Mouse (Mus musculus): ENCODE measurements around the gene Cox6b2. TPM values are rescaled to one million over a fixed set of nuclear protein-coding genes. Genes with fewer than 3 reads are reported as not detected.

Cox6b2 gene
- total RNA-seq, 2 experiments from 2014 or later, result 1.9 to 2.3 TPM

DNA sequence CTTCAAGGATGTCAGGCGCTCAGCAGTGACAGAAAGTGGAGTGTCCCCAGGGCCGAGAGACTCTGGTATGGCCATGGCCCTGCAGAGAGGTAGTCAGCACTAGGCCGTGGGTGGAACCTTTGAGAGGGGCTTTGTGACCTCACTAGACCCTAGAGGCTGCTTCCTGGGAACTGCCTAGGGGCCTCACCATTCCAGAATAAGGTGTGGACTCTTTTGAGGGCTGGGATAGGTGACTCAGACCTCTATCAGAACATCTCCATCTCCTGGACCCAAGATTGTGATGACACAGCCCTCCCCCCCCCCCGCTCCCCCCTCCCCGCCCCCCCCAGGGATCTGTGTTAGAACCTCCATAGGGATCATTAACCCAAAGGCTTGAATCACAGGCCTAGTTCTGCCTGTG, 18.3 kb upstream of the Cox6b2 start, which contains the start of gene Fam71e2:
Gene Fam71e2, minus strand, starts transcription at position 101 of the 400 bp plus-strand sequence.
- intact Hi-C loops (cut with DNase I), result no loop called here
- DNase-seq, result no peak

DNA sequence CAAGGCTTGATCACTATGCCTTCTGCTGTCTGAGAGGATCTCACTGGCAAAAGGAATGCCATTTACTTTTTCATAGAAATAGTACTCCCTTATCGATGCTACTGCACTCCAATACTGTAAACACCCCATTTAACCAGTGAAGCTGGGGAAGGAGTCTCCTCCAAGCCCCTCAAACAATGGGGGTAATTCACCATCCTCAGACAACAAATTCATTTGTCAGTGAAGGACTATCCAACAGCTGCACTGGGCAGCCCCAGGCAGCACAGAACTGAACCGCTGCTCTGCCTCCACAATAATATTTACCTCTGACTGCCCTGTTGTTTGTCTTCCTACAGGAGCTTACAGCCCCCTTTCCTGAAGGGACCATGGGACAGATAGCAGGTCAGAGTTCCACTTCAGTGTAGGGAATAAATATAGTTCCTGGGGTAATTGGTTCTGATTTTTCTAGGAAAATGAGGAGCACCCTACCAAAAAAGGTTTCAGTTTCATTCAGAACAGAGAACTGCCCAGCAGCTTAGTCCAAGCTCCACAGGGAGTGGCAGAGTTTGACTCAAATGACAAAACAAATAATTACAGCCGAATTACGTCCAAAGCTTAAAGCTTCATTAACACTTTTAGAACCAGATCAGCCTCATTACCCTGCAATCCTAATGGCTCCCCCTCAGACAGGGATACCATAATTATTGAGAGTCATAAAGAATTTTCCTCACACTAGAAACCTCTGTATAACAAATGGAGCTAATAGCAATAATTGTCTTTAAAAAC, 12.2 kb upstream of the Cox6b2 start:
- intact Hi-C loops (cut with DNase I), result no loop called here
- DNase-seq, result no peak

DNA sequence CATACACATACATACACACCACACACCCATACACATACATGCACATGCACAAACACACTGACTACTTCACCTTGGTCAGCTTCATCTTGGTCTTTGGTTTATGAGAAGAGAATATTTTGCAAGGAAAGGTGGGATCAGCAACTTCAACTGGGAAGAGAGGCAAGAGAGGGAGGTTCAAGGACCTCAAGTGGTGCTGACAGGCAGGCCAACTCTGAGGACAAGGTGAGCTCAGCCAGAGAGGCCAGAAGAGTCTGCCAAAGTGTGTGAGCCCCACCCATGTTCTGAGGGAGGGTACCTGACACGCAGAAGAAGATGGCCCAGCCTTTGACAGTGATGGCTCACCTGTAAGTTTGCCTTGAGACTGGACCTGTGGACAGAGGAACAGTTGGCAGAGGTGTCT, 6.8 kb upstream of the Cox6b2 start:
- intact Hi-C loops (cut with DNase I), result loop anchor here (10.0 kb wide), 1 partner anchor 495 kb away; no protein-coding TSS in a partner anchor
- DNase-seq, result no peak

DNA sequence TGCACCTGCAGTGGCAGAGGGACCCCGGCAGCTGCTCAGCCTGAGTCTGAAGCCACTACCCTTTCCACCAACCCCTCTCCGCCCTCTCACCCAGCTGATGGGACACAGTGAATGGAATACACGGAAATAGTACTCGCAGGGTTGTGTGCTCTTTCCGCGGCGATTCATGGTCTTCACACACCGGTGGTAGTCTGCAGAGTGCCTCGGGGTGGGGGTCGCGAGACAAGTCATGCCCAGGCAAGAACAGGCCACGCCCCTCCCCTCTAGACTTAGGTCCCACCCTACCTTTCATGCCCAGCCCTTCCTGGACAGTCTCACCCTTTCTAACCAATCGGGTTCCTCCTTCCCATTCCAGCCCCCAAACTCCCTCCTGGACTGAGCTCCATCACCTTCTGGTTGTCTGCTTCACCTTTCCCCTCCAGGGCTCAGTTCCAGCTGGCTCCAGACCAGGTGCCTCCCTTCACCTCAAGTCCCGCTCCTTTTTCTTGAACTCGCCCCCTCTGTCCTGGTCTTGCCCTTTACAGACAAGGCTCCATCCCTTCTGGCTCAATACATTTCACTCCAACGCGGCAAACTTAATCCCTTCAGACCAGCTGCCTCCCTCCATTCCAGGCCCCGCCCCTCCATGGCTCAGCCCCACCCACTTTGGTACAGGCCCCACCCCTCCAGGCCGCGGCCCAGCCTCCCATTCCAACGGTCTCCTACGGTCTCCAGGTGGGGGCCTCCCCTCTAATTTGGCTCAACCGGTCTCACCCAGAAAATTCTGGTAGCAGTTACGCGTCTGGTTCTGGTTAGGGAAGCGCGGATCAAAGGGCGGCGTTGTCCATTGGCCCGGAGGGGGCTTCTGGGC, 698 bp downstream of the Cox6b2 start:
- no peak for DNase-seq
- intact Hi-C loops (cut with DNase I), result loop anchor here (10.0 kb wide), 1 partner anchor 487 kb away; no protein-coding TSS in a partner anchor

DNA sequence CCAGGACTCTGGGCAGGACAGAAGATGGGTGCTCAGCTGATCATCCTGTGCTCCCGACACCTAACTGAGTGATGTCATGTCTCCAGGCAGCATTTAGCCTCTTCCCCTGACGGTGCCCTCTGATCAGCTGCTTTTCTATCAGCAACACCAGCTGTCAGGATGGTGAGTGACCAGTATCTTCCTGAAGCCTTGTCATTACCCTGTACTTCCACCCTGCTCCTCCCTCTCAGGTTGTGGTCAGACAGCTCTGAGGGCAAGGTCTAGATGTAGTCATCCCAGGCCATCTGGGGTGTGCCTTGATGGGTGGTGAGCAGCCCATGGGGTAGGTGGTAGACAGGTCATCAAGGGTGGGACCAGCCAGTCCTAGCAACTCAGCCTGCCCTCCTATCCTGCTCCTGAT, 3.7 kb downstream of the Cox6b2 start:
- no peak for DNase-seq
- intact Hi-C loops (cut with DNase I), result no loop called here

DNA sequence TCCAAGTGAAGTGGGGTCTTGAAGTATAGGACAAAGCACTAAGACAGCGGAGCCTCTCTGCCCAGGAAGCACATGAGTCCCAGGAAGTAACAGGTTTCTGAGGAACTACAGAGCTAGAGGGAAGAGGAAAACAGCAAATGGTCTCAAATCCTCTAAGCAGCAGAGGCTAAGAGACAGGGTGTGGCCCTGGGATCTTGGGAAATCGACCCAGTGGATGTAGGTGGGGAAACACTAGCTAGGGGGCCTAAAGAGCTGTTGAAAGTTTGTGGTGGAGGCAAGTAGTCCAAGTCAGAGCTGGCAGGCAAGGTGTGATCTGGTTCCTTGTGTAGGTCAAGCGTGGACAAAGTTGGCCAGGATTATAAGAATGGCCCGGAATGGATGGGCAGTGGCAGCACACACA, 4.6 kb downstream of the Cox6b2 start:
- DNase-seq, result no peak
- intact Hi-C loops (cut with DNase I), result no loop called here

DNA sequence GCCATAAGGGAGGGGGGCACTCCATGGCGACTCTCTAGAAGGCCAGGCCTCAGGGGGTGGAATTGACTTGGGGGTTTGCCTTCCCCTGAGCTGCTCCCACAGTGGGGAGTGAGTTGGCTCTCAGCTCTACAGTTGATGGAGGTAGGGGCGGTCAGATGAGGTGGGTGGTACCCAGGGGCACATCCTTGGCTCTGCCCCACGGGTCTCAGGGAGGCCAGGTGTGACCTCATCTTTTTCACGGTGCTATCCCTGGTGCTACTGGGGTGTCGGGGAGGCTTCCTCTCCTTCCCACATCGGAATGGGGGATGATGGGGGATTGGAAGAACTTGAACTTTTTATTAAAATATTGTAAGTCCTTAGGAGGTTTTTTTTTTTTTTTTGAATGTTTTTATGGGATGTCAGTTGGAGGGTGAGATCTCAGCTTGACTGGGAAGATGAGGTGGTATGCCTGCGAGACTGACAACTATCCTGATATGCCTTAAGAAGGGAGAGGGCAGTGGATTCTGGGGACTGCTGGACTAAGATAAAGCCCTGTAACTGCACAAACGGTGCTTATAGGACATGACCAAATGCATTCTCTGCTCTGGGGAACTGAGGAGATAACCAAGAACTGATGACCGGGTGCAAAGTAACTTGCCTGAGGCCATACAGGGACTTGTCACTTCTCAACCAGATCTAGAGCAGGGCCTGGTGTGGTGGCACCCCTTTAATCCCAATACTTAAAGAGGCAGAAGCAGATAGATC, 5.6 kb downstream of the Cox6b2 start:
- no peak for DNase-seq
- intact Hi-C loops (cut with DNase I), result no loop called here

DNA sequence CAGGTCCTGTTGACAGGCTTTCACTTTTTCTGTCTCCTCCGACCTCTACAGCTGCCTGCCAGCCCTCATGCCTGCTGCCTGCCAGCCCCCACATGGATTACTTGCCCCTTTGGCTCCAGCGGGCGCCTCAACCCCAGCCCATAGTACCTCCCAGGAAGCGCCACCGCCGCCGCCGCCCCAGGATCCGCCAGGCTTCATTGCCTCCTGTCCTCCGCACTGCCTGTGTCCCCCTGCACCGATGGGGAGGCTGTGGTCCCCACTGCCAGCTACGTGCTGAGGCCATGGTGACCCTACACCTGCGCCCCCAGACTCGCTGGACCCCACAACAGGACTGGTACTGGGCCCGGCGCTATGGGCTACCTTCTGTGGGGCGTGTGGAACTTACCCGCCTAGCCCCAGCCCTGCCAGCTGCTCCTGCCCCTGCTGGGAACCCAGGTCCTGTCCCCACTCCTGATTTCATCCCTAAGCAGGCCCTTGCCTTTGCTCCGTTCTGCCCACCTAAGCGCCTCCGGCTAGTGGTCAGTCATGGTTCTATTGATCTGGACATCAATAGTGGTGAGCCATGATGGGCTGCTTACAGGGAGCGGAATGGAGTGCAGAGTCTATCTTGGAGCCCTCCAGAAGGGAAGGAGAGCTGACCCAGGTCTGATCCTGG, 6.4 kb downstream of the Cox6b2 start:
- no peak for DNase-seq
- intact Hi-C loops (cut with DNase I), result no loop called here

DNA sequence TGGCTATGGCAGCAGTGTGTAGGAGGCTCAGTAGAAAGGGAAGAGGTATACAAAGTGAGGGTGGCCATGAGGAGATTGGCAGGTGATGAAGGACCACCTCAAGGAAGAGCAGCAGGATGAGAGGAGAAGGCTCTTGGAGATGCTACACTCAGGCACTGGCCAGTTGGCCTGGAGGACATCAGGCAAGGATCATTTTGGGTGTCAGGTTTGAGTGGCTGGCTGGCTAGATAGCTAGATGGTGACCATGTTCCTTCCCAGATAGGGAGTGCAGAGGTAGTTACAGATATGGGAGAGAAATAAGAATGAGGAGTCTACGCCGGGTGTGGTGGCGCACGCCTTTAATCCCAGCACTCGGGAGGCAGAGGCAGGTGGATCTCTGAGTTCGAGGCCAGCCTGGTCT, 8.0 kb downstream of the Cox6b2 start:
- intact Hi-C loops (cut with DNase I), result no loop called here
- DNase-seq, result no peak

DNA sequence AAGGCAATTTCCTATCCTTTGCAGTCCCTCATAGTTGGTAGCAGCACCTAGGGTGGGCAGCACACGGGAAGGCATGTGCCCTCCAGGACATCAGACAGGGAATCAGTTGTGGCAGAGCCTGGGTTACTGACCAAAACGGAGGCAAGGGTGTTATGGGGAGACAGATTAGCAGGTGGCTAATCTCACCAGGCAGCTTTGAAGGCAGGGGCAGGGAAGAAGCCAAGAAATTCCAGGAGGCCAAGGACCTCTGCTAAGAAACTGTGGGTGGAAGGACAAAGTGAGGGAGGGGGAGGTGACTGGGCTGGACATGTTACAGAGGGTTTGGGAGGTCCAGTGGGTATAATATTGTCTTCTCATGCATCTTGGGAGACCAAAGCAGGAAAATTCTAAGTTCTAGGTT, 9.5 kb downstream of the Cox6b2 start:
- intact Hi-C loops (cut with DNase I), result no loop called here
- no peak for DNase-seq

DNA sequence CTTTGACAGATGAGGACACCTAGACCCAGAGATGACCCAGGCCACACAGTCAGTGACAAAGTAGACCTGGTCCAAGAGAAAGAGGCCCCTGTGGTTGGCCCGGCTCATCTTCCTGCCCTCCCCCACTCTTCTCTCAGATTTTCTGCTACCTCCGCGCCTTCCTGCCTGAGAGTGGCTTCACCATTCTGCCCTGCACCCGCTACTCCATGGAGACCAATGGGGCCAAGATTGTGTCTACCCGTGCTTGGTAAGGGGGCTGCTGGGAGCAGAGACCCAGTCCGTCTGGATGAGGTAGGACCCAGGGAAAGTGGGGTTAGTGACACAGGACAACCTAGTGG, 10.4 kb downstream of the Cox6b2 start:
- intact Hi-C loops (cut with DNase I), result no loop called here
- no peak for DNase-seq

DNA sequence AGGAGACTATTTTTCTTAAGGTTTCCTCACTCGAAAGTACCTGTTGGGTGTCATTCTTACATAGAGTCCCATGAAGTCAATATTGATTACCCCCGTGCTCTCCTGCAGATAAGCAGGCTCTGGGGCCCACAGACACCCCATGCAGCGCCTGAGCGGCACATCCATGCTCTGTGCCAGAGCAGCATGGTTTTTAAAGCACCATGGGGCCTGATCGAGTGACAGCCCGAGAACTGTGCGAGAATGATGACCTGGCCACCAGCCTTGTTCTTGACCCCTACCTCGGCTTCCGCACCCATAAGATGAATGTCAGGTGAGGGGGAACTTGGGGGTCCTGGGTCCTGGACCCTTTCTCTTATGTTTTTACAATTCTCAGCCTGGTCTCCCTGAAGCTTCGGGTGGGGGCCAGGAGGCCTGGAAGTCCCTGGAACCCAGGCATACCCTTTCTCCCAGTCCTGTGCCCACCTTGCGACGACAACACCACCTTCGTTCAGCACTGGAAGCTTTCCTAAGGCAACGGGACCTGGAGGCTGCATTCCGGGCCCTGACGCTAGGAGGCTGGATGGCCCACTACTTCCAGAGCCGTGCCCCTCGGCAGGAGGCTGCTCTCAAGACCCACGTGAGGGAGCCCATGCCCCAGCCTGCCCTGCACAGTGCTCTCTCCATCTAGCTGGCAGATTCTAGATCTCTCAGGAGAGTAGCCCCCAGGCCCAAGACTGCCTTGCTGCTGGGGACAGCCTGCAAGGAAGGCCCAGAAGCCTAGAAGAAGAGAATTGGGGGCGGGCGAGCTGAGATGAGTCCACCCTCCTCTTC, 11.0 kb downstream of the Cox6b2 start:
- no peak for DNase-seq
- intact Hi-C loops (cut with DNase I), result loop anchor here (2.0 kb wide), 2 partner anchors 47 to 55 kb away; partner anchors contain the start of gene Tmem238

DNA sequence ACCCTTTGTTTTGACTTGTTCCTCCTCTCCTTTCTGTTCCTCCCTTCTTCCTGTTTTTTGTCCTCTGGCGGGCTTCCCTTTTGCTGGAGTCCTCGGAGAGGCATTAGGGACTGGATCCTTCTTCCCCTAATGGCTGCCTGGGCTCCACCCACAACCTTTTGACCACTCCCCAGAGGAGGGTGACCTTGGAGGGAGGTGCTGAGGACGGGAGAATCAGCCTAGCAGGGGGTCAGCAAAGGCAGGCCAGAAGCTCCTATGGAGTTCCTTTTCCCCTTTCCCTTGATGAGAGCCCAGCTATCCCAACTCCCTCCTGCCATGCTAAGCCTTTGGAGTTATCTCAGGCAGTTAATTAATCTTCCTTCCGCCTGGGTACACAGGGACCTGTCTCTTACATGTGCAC, 11.7 kb downstream of the Cox6b2 start:
- DNase-seq, result peak; percentile 57 to 66
- intact Hi-C loops (cut with DNase I), result loop anchor here (2.0 kb wide), 2 partner anchors 48 to 54 kb away; partner anchors contain the start of gene Tmem238

DNA sequence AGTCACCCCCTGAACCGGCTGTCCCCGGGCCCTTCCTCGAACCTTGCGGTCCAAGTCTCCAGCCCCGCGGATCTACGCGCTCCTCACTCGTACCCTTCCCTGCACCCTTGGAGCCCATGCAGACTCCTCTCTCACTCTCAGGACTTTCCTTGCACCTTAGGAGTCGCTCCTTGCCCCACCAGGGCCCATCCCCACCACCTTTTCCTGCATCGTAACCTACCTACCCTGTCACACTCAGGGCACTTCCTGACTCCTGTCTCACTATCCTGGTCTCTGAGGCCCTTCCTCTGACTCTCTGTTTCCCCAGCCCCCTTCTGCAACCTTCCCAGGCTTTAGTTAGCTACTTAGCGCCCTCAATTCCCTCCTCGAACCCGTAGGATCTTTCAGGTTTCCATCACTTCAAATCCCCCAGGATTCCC, 12.6 kb downstream of the Cox6b2 start:
- intact Hi-C loops (cut with DNase I), result loop anchor here (2.0 kb wide), 2 partner anchors 48 to 54 kb away; partner anchors contain the start of gene Tmem238
- no peak for DNase-seq

DNA sequence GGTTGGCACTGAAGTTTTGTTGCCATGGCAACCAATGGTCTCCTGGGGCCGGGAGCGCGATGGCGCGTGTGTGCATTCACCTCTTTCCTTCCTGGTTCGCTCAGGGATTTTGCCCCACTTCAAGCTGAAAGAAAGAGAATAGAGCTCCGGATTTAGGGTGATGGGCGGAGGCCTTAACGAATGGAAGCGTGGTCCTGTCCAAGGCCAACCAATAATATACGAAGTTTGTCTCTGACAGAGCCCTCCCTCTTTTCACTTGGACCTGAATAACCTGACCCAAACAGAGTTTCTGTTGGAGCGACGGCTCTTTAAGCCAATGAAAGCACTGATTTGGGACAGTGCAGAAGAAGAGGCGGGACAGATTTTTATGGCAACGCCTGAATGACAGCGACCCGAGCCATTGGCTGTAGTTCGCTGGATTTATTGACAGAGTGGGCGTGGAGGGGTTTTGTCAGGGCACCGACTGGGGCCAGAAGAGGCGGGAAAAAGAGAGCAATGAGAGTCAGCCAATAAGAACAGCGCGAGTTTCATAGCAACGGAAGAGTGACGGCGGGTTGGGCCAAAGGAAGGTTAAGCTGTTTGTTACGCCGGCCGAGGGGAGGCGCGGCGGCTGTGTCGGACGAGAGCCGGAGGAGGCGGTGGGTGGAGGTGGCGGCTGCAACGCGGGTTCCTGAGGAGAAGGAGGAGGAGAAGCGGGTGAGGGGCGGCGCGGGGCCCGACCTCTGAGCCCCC, 13.2 kb downstream of the Cox6b2 start, which contains the start of gene Kmt5c:
Gene Kmt5c, plus strand, starts transcription at position 572 of the 732 bp plus-strand sequence.
- intact Hi-C loops (cut with DNase I), result loop anchor here (2.0 kb wide), 3 partner anchors 49 to 71 kb away; partner anchors contain the start of gene Tmem238
- DNase-seq, result peak; percentile 95

DNA sequence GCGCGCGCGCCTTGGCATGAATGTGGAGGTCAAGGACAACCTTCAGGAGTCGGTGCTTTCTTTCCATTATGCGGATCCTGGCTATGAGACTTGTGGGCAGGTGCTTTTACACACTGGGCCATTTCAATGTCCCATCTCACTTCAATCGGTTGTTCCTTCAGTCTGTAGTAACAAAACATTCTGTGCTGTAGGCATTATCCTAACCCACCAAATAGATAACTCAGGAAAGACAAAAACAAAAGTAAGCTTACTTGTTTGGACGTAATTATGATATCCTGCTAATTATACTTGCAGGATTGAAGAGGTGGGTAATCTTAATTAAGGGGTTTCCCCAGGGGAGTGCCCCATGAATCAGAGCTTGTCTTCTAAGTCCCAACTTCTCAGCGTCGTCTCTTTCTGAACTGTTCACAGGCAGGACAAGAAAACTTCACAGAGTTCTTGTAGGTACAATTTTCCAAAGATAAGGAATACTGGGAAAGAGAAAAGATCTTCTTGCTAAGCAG, 13.8 kb downstream of the Cox6b2 start:
- no peak for DNase-seq
- intact Hi-C loops (cut with DNase I), result loop anchor here (2.0 kb wide), 1 partner anchor 72 kb away; no protein-coding TSS in a partner anchor

DNA sequence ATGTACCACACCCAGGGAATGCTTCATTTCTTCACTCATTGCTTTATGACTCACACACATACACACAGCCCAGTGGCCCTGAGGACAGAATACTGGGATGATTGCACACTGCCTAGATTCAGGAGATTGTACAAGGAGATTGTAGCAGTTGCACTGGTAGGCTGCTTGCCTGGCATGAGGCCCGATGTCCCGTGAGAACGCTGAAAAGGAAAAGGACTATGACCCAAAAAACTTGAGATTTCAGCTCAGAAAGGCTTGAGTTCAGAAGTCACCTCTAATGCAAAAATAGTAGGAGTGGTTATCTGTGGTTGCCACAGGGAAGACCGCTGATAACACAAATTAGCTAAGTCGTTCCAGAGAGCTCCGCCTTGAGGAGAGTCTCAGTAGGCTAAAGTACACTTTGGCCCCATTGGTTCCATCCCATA, 19.9 kb downstream of the Cox6b2 start:
- DNase-seq, result no peak
- intact Hi-C loops (cut with DNase I), result no loop called here

DNA sequence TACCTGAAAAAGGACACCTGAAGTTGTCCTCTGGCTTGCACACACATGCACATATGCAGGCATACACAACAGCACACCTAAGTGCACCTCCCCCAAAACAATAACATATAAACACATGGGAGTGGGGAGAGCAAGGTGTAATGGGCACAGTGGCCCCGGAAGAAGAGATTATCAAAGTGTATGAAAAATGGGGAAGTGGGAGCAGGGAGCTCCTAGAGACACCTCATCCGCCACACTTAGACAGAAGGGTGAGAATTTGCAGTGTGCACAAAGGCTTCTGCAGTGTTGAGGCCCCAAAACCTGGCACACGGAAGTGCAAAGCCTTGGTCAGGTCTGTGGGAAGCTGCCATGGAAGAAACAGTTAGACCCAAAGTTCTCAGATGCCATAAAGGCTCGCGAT, 21.8 kb downstream of the Cox6b2 start:
- intact Hi-C loops (cut with DNase I), result no loop called here
- DNase-seq, result no peak
